ENCODE assay signal across 11 mouse cellular contexts in the genomic region with DNA sequence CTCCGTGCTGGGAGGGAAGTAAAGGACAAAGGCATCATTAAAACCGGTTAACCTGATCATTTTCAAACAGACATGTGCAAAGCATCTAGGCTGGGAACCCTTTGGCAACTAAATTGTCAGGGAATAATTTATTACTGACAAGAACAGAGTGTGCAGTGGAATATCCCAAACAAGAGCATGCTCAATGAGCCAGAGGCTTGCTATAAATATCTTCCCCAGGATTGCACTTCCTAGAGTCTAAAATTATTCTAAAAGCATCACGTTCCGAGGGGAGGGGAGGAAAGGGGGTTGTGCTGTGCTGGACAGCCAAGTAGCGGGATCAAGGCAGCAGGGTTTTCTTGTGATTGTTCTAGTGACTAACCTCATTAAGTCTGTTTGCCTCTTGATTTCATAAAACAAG.
DNase-seq lines count a peak whose midpoint lies in the region; ATAC-seq and TF ChIP-seq lines count a peak whose summit lies in the region.
"Had no signal": no experiment of that assay in that cellular context is flagged by ENCODE, and none has a peak within 500 bp of the region (broad histone marks: within the 10 kb centered on the region; RNA-seq: fewer than 3 reads in every experiment).

No protein-coding gene starts in this region.

- H3K4me2 ChIP-seq in embryonic facial prominence, embryonic 11.5 days (ENCODE audit: low read depth, low read length) = no peak overlapping the region
- no peak overlapping the region for H3K4me2 ChIP-seq in limb, embryonic 14.5 days (replicated peaks; ENCODE audit: low read depth, low read length, severe bottlenecking)
- no peak overlapping the region for H3K4me2 ChIP-seq in stomach, postnatal 0 days (replicated peaks; ENCODE audit: low read depth)
- H3K4me2 ChIP-seq: embryonic facial prominence, embryonic 12.5 days had no signal

- H3K9me3 ChIP-seq in embryonic facial prominence, embryonic 11.5 days (replicated peaks; ENCODE audit: control insufficient read depth, low read length) = no peaks in the 10 kb centered on the region
- H3K9me3 ChIP-seq in embryonic facial prominence, embryonic 10.5 days = no peaks in the 10 kb centered on the region
- no peaks in the 10 kb centered on the region for H3K9me3 ChIP-seq in limb, embryonic 14.5 days (ENCODE audit: control insufficient read depth, low read length)
- no peaks in the 10 kb centered on the region for H3K9me3 ChIP-seq in stomach, postnatal 0 days (ENCODE audit: control insufficient read depth, low read length)
- H3K9me3 ChIP-seq: embryonic facial prominence, embryonic 12.5 days had no signal

- no peak overlapping the region for H3K9ac ChIP-seq in embryonic facial prominence, embryonic 11.5 days (replicated peaks; ENCODE audit: low read length)
- H3K9ac ChIP-seq in limb, embryonic 14.5 days (ENCODE audit: low read depth, low read length, severe bottlenecking) = no peak overlapping the region
- H3K9ac ChIP-seq in stomach, postnatal 0 days (ENCODE audit: low read length) = no peak overlapping the region
- H3K9ac ChIP-seq: embryonic facial prominence, embryonic 12.5 days; liver, embryonic 14.5 days had no signal

- no peak for TF ChIP-seq POLR2A in limb, embryonic 14.5 days (IDR thresholded peaks at IDR 0.05; ENCODE audit: borderline replicate concordance, extremely low read depth, insufficient read depth, insufficient read length)

- no peak for TF ChIP-seq EP300 in stomach, postnatal 0 days (optimal IDR thresholded peaks at IDR 0.05)

- peak; percentile 18 for DNase-seq in embryonic facial prominence, embryonic 11.5 days (ENCODE audit: low spot score)
- no peak for DNase-seq in embryonic facial prominence, embryonic 10.5 days (ENCODE audit: low spot score)
- peak; percentile 42 for DNase-seq in 3T3-L1 (ENCODE audit: low read depth, low spot score)
- peak; percentile 43 for DNase-seq in embryo, embryonic 9.5 days (ENCODE audit: extremely low spot score)
- DNase-seq in heart, postnatal 4 days = peak; percentile 42
- peak; percentile 41 for DNase-seq in limb, embryonic 14.5 days (ENCODE audit: low spot score)
- no peak for DNase-seq in stomach, postnatal 0 days (ENCODE audit: low spot score)
- no peak for DNase-seq in thymus, postnatal 10 days (ENCODE audit: low spot score in 2 of 2)

- H3K27ac ChIP-seq in embryonic facial prominence, embryonic 11.5 days (replicated peaks; ENCODE audit: low read depth, low read length) = no peak overlapping the region
- H3K27ac ChIP-seq in embryonic facial prominence, embryonic 10.5 days (replicated peaks) = no peak overlapping the region
- no peak overlapping the region for H3K27ac ChIP-seq in limb, embryonic 14.5 days (replicated peaks; ENCODE audit: low read depth, low read length)
- H3K27ac ChIP-seq in stomach, postnatal 0 days (replicated peaks) = no peak overlapping the region
- H3K27ac ChIP-seq: embryonic facial prominence, embryonic 12.5 days; liver, embryonic 14.5 days had no signal

- no peaks in the 10 kb centered on the region for H3K4me1 ChIP-seq in embryonic facial prominence, embryonic 11.5 days (ENCODE audit: control insufficient read depth, insufficient read depth, low read length)
- peaks cover 20% of the 10 kb centered on the region for H3K4me1 ChIP-seq in embryonic facial prominence, embryonic 10.5 days
- H3K4me1 ChIP-seq in limb, embryonic 14.5 days (ENCODE audit: control insufficient read depth, insufficient read depth, low read length) = no peaks in the 10 kb centered on the region
- no peaks in the 10 kb centered on the region for H3K4me1 ChIP-seq in stomach, postnatal 0 days (replicated peaks; ENCODE audit: control insufficient read depth, insufficient read depth)
- H3K4me1 ChIP-seq: embryonic facial prominence, embryonic 12.5 days had no signal

- no peak overlapping the region for H3K4me3 ChIP-seq in embryonic facial prominence, embryonic 11.5 days (ENCODE audit: low read depth, low read length)
- H3K4me3 ChIP-seq in embryonic facial prominence, embryonic 10.5 days = no peak overlapping the region
- H3K4me3 ChIP-seq in limb, embryonic 14.5 days (replicated peaks; ENCODE audit: low read length) = no peak overlapping the region
- H3K4me3 ChIP-seq in stomach, postnatal 0 days (ENCODE audit: low read depth, low read length) = no peak overlapping the region
- H3K4me3 ChIP-seq: embryonic facial prominence, embryonic 12.5 days had no signal

- no peak for TF ChIP-seq CTCF in stomach, postnatal 0 days (IDR thresholded peaks at IDR 0.05; ENCODE audit: low read depth)

- no peak for ATAC-seq in embryonic facial prominence, embryonic 11.5 days (replicated peaks; ENCODE audit: insufficient number of reproducible peaks, low FRiP score, low TSS enrichment, low read depth)
- ATAC-seq in limb, embryonic 14.5 days (ENCODE audit: low FRiP score, low read depth) = no peak; the same call in 1 of the 2 replicates
- peak; percentile 47; the same call in 1 of the 2 replicates for ATAC-seq in stomach, postnatal 0 days (ENCODE audit: low FRiP score, low TSS enrichment)

- WGBS in embryonic facial prominence, embryonic 11.5 days = 24% methylated on average over 5 of the region's 5 CpGs
- 25% methylated on average over 5 of the region's 5 CpGs for WGBS in embryonic facial prominence, embryonic 10.5 days
- 22% methylated on average over 5 of the region's 5 CpGs for WGBS in limb, embryonic 14.5 days
- WGBS in stomach, postnatal 0 days = 18% methylated on average over 5 of the region's 5 CpGs

- no peaks in the 10 kb centered on the region for H3K36me3 ChIP-seq in embryonic facial prominence, embryonic 11.5 days (replicated peaks; ENCODE audit: control insufficient read depth, insufficient read depth, low read depth, low read length)
- no peaks in the 10 kb centered on the region for H3K36me3 ChIP-seq in embryonic facial prominence, embryonic 10.5 days (replicated peaks)
- H3K36me3 ChIP-seq in limb, embryonic 14.5 days (ENCODE audit: control insufficient read depth, insufficient read depth, low read length) = no peaks in the 10 kb centered on the region
- H3K36me3 ChIP-seq in stomach, postnatal 0 days (ENCODE audit: control insufficient read depth, insufficient read depth, low read length) = no peaks in the 10 kb centered on the region
- H3K36me3 ChIP-seq: embryonic facial prominence, embryonic 12.5 days had no signal

- no peaks in the 10 kb centered on the region for H3K27me3 ChIP-seq in embryonic facial prominence, embryonic 11.5 days (ENCODE audit: control insufficient read depth, insufficient read depth, low read length)
- H3K27me3 ChIP-seq in embryonic facial prominence, embryonic 10.5 days (replicated peaks; ENCODE audit: low read depth, poor library complexity, severe bottlenecking) = no peaks in the 10 kb centered on the region
- no peaks in the 10 kb centered on the region for H3K27me3 ChIP-seq in limb, embryonic 14.5 days (ENCODE audit: control insufficient read depth, insufficient read depth, low read length)
- H3K27me3 ChIP-seq in stomach, postnatal 0 days (ENCODE audit: control insufficient read depth, insufficient read depth, low read length) = no peaks in the 10 kb centered on the region
- H3K27me3 ChIP-seq: CH12.LX; embryonic facial prominence, embryonic 12.5 days had no signal

Comparison
In these comparisons a context has a peak if more than half of its experiments do, and no peak if none do; other contexts are left out.
1. DNase-seq: peak in embryonic facial prominence, embryonic 11.5 days (single experiment), 3T3-L1 (single experiment), embryo, embryonic 9.5 days (single experiment), heart, postnatal 4 days (single experiment) and limb, embryonic 14.5 days (single experiment); none in embryonic facial prominence, embryonic 10.5 days (single experiment), stomach, postnatal 0 days (single experiment) and thymus, postnatal 10 days (0 of 2).